Mouse (Mus musculus) hindbrain, embryonic 16.5 days (tissue): ENCODE measurements around the gene Eng. TPM values are rescaled to one million over a fixed set of nuclear protein-coding genes. Genes with fewer than 3 reads are reported as not detected.

ENCODE experiments used
- ATAC-seq: fragments of 200-750 bp; cut with Nextera tagmentation; 2 replicates; pipeline ENCODE4 v1.8.0; 2017; ENCODE audit warnings: moderate TSS enrichment, moderate library complexity
- H3K27ac ChIP-seq: fragments of 300-500 bp; sonication (generic); 2 replicates; pipeline ENCODE4 v1.5.1; 2014; ENCODE audit warnings: low read depth, mild to moderate bottlenecking, control low read depth, low read length, moderate library complexity
- H3K27me3 ChIP-seq: fragments of 300-500 bp; sonication (generic); replicated peaks from 2 replicates; pipeline ENCODE4 v1.6.1; 2014; ENCODE audit warnings: low read length; ENCODE audit not compliant: control insufficient read depth, insufficient read depth
- H3K36me3 ChIP-seq: fragments of 300-500 bp; sonication (generic); 2 replicates; pipeline ENCODE4 v1.6.1; 2014; ENCODE audit warnings: mild to moderate bottlenecking, low read length, moderate library complexity, mixed read lengths; ENCODE audit not compliant: control insufficient read depth, insufficient read depth
- H3K4me1 ChIP-seq: fragments of 300-500 bp; sonication (generic); 2 replicates; pipeline ENCODE4 v1.6.1; 2014; ENCODE audit warnings: low read depth, low read length; ENCODE audit not compliant: control insufficient read depth, insufficient read depth
- H3K4me2 ChIP-seq: fragments of 300-500 bp; sonication (generic); 2 replicates; pipeline ENCODE4 v1.6.1; 2014; ENCODE audit warnings: mild to moderate bottlenecking, low read length, control low read depth, moderate library complexity
- H3K4me3 ChIP-seq: fragments of 300-500 bp; sonication (generic); 2 replicates; pipeline ENCODE4 v1.5.1; 2014; ENCODE audit warnings: mild to moderate bottlenecking, low read length, control low read depth, moderate library complexity
- H3K9ac ChIP-seq: fragments of 300-500 bp; sonication (generic); 2 replicates; pipeline ENCODE4 v1.6.1; 2014; ENCODE audit warnings: low read depth, mild to moderate bottlenecking, control low read depth, low read length, moderate library complexity
- H3K9me3 ChIP-seq: fragments of 300-500 bp; sonication (generic); 2 replicates; pipeline ENCODE4 v1.6.1; 2014; ENCODE audit warnings: mild to moderate bottlenecking, low read length, moderate library complexity; ENCODE audit not compliant: control insufficient read depth
- WGBS: fragments of 180-500 bp; shearing (Covaris S2); extraction: QIAGEN DNeasy Blood & Tissue Kit; methylation state at CpG from one replicate; pipeline ENCODE4 v1.1.7; 2014; 5-methylcytosine and 5-hydroxymethylcytosine counted together
- polyA plus RNA-seq: library from polyadenylated mRNA; unstranded; fragments of >200 nt; fragmentation: Nextera tagmentation; extraction: Ambion mirVana; gene quantifications from 2 replicates; pipeline ENCODE4 v1.2.1, GENCODE M21; 2015

Eng gene
- polyA plus RNA-seq, 1 experiment from 2014 or later = 34.2 TPM

DNA sequence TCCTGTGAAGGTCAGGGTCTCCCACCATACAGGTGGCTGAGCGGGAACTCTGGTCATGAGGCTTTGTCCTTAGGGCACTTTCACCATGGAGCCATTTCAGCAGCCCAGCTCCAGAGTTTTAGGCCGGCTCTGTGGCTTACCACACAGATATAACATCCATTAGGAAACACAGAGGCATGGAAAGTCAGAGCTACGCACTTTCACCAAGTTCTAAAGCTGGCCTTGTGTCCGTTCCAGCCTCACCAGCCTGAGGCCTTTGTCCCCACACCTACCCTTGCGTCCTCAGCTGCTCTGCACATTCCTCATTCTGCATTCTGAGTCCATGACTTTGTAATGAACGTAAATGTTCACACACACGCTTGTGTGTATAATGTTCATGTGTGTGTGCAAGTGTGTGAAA is 58.6 kb downstream of the Eng start:
- H3K4me1 ChIP-seq = no peaks in the 10 kb centered on the region
- no peak overlapping the region for H3K9ac ChIP-seq
- ATAC-seq = no peak
- no peak overlapping the region for H3K4me3 ChIP-seq
- no peaks in the 10 kb centered on the region for H3K27me3 ChIP-seq
- no peak overlapping the region for H3K27ac ChIP-seq
- no peaks in the 10 kb centered on the region for H3K9me3 ChIP-seq
- H3K4me2 ChIP-seq = no peak overlapping the region
- 93% methylated on average over 7 of the region's 7 CpGs for WGBS
- peaks cover 32% of the 10 kb centered on the region for H3K36me3 ChIP-seq

DNA sequence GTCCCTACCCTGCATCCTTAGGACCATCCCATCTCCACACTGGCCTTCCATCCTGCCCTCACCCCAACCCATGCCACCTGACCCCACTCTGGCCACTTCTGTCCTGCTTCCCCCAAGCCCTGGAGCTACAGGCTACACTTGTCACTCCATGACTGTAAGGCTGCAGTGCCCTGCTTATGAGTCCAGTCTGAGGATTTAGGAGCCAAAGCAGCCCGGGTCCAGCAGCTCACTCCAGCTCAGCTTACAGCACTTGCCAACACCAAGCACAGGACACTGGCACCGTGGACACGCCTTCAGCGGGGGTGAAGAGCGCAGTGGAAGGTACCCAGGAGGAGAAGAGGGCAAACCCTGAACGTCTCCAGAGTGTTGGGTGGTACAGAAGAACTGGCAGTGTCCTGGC is 60.6 kb downstream of the Eng start:
- WGBS = 95% methylated on average over 6 of the region's 6 CpGs
- peaks cover 10% of the 10 kb centered on the region for H3K4me1 ChIP-seq
- no peak for ATAC-seq
- no peak overlapping the region for H3K4me2 ChIP-seq
- H3K27me3 ChIP-seq = no peaks in the 10 kb centered on the region
- no peak overlapping the region for H3K4me3 ChIP-seq
- no peak overlapping the region for H3K27ac ChIP-seq
- H3K9ac ChIP-seq = no peak overlapping the region
- H3K36me3 ChIP-seq = peaks cover 32% of the 10 kb centered on the region
- no peaks in the 10 kb centered on the region for H3K9me3 ChIP-seq

GRCm38 (mm10) chr2:32708643-32709042 is 62.2 kb downstream of the Eng start:
- no peak for ATAC-seq
- H3K4me1 ChIP-seq = peaks cover 12% of the 10 kb centered on the region
- H3K9ac ChIP-seq = no peak overlapping the region
- 44% methylated on average over 3 of the region's 3 CpGs for WGBS
- H3K4me2 ChIP-seq = no peak overlapping the region
- no peak overlapping the region for H3K4me3 ChIP-seq
- no peaks in the 10 kb centered on the region for H3K9me3 ChIP-seq
- H3K36me3 ChIP-seq = peaks cover 29% of the 10 kb centered on the region
- no peaks in the 10 kb centered on the region for H3K27me3 ChIP-seq
- no peak overlapping the region for H3K27ac ChIP-seq

DNA sequence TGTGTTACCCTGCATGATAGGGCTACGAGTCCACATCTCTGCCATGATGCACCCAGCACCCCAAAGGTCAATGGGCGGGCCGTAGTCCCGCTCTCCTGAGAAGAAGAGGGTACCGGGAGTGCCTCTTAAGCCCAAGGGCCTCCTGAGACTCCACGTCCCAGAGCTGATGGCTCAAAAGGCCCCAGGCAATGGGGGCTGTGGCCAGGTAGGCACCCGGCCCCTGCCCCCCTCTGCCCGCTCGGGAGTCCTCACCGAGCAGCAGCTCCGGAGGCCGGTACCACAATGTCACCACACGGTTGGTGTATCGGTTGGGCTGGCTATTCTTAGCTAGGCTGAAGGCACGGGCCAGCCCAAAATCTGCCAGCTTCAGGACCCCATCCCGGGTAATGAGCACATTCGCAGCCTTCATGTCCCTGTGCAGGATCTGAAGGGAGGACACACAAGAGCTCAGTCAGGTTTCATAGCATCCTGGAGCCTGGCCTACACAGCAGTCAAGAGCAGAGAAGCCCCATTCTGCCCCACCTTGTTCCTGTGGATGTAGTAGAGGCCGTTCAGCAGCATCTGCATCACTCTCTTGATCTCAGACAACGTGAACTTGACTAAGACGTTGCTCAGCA is 63.2 kb downstream of the Eng start:
- Histone ChIP-seq H3K36me3 (peaks cover 29% of the 10 kb centered on the region), H3K9me3 (no peaks in the 10 kb centered on the region), H3K9ac (no peak overlapping the region), H3K4me3 (no peak overlapping the region), H3K27me3 (no peaks in the 10 kb centered on the region), H3K27ac (no peak overlapping the region), H3K4me1 (peaks cover 22% of the 10 kb centered on the region), H3K4me2 (no peak overlapping the region)
- ATAC-seq = no peak
- 93% methylated on average over 20 of the region's 20 CpGs for WGBS

DNA sequence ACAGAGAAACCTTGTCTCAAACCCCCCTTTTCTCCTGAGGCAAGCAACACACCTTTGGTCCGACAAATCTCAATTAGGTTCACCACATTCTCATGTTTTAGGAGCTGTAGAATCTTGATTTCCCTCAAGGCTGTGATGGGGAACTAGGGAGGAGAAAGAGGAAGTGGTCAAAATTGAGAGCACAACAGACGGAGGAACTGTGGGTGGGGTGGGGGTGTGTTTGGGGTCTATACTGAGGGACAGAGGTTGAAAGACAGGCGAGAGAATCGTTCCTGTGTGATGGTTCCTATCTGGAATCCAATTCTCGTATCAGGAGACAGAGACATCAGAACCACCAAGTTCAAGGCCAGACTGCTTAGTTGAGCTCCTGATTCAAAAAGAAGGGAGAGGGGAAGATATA is 64.0 kb downstream of the Eng start:
- ATAC-seq = no peak
- peaks cover 25% of the 10 kb centered on the region for H3K4me1 ChIP-seq
- H3K9me3 ChIP-seq = no peaks in the 10 kb centered on the region
- H3K4me3 ChIP-seq = no peak overlapping the region
- H3K36me3 ChIP-seq = peaks cover 26% of the 10 kb centered on the region
- no peak overlapping the region for H3K4me2 ChIP-seq
- no peak overlapping the region for H3K27ac ChIP-seq
- H3K27me3 ChIP-seq = no peaks in the 10 kb centered on the region
- no peak overlapping the region for H3K9ac ChIP-seq
- WGBS = 86% methylated on average over 5 of the region's 5 CpGs

GRCm38 (mm10) chr2:32711301-32712056 is 65.1 kb downstream of the Eng start:
- Histone ChIP-seq H3K36me3 (peaks cover 22% of the 10 kb centered on the region), H3K4me1 (peaks cover 25% of the 10 kb centered on the region), H3K27me3 (no peaks in the 10 kb centered on the region), H3K9ac (peak overlapping the region; percentile 96), H3K9me3 (no peaks in the 10 kb centered on the region), H3K4me3 (peak overlapping the region; percentile 95), H3K27ac (peak overlapping the region; percentile 100), H3K4me2 (peak overlapping the region; percentile 97)
- WGBS = 28% methylated on average over 9 of the region's 9 CpGs
- ATAC-seq = no peak

GRCm38 (mm10) chr2:32712108-32712551 is 65.7 kb downstream of the Eng start:
- peak overlapping the region; percentile 100 for H3K27ac ChIP-seq
- peak; percentile 16; the same call in 1 of the 2 replicates for ATAC-seq
- H3K9me3 ChIP-seq = no peaks in the 10 kb centered on the region

DNA sequence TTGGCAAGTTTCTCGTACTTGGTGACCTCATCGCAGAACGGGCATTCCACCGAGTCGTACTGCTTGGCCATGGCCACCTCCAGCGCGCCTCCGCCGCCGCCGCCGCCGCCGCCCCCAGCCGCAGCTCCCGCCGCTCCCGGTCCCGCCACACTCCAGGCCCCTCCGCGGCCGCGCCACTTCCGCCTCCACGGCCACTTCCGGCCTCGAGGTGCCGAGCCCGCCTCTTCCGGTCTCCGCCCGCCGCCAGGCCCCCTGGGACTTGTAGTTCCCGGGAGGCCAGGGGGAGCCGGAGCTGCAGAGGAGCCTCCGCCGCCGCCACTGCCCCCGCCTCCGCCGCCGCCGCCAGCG is 66.2 kb downstream of the Eng start:
- Histone ChIP-seq H3K36me3 (peaks cover 16% of the 10 kb centered on the region), H3K9ac (peak overlapping the region; percentile 96), H3K4me2 (peak overlapping the region; percentile 97), H3K9me3 (no peaks in the 10 kb centered on the region), H3K4me1 (peaks cover 25% of the 10 kb centered on the region), H3K27me3 (no peaks in the 10 kb centered on the region), H3K27ac (peak overlapping the region; percentile 100), H3K4me3 (peak overlapping the region; percentile 95)
- WGBS = under 1% methylated on average over 31 of the region's 44 CpGs
- peak; percentile 88 for ATAC-seq

More at GRCm38 (mm10) chr2:32712108-32712551, 65.7 kb downstream of the Eng start:
- H3K4me1 ChIP-seq = peaks cover 25% of the 10 kb centered on the region
- H3K4me3 ChIP-seq = peak overlapping the region; percentile 95
- H3K4me2 ChIP-seq = peak overlapping the region; percentile 97
- H3K36me3 ChIP-seq = peaks cover 17% of the 10 kb centered on the region
- no peaks in the 10 kb centered on the region for H3K27me3 ChIP-seq
- H3K9ac ChIP-seq = peak overlapping the region; percentile 96
- WGBS = under 1% methylated on average over 39 of the region's 41 CpGs

- H3K4me2 ChIP-seq = peak within 1 kb of the TSS; percentile 97
- H3K27ac ChIP-seq = peak within 1 kb of the TSS; percentile 100
- no peaks in the 10 kb centered on the region for H3K27me3 ChIP-seq
- peak within 1 kb of the TSS; percentile 96 for H3K9ac ChIP-seq
- H3K4me1 ChIP-seq = peaks cover 25% of the 10 kb centered on the region
- peak within 1 kb of the TSS; percentile 95 for H3K4me3 ChIP-seq
- H3K36me3 ChIP-seq = peaks cover 13% of the 10 kb centered on the region
- no peaks in the 10 kb centered on the region for H3K9me3 ChIP-seq
- 0% methylated on average over 43 of the region's 79 CpGs for WGBS
- peak; percentile 90 for ATAC-seq
Measured at GRCm38 (mm10) chr2:32712934-32713817, 66.8 kb downstream of the Eng start, which contains the start of gene Cdk9. Gene Cdk9 (minus strand): TSS chr2:32713076.
